ENCODE assay signal across 8 mouse cellular contexts in the genomic region with DNA sequence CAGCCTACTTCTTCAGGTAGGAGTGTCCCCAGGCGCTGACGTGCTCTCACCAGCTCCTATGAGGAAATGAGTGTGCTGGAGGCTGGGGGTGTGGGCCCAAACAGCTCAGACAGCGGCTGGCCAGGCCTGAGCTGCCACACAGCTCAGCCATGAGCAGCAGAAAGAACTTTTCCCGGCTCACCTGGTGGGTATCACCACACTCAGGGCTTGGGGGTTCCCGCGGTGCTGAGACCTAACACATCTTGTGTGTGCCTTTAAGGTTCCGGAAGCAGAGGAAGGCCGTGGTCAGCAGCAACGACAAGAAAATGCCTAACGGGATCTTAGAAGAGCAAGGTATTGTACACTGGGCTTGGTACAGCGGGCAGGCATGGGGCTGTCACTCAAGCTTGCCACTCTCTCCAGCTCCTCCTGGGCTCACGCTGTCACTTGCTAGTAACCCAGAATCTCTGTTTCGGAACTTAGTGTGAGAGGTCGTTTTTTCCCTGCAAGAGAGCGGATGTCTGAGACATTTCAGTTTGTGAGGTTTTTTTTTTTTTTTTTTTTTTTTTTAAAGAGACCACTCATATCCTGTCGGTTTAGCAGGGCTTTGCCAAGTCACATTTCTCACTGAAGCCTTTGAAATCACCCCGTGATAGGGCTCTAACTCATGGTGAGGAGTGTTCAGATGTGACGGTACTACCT.
A peak's percentile ranks its signal among the peaks of the same experiment; 100 is the strongest.
DNase-seq lines count a peak whose midpoint lies in the region; ATAC-seq and TF ChIP-seq lines count a peak whose summit lies in the region.

No protein-coding gene starts in this region.

- whole genome bisulfite sequencing in heart, adult 2 months: 30% methylated on average over 18 of the region's 18 CpGs
- WGBS in heart, embryonic 10.5 days: 63% methylated on average over 18 of the region's 18 CpGs
- 33% methylated on average over 18 of the region's 18 CpGs for WGBS in limb, embryonic 15.5 days
- WGBS in forebrain, embryonic 11.5 days: 76% methylated on average over 18 of the region's 18 CpGs
- WGBS in midbrain, embryonic 16.5 days: 66% methylated on average over 18 of the region's 18 CpGs

- H3K4me3 ChIP-seq in heart, adult 2 months: peak overlapping the region; percentile 51
- no peak overlapping the region for H3K4me3 ChIP-seq in heart, embryonic 10.5 days
- H3K4me3 ChIP-seq in limb, embryonic 15.5 days: peak overlapping the region; percentile 12
- H3K4me3 ChIP-seq in forebrain, embryonic 11.5 days (ENCODE audit: low read depth, low read length): no peak overlapping the region
- H3K4me3 ChIP-seq in midbrain, embryonic 16.5 days (ENCODE audit: low read depth, low read length): no peak overlapping the region

- TF ChIP-seq CTCF in heart, adult 2 months (IDR thresholded peaks at IDR 0.05): no peak

- TF ChIP-seq POLR2A in heart, adult 2 months (IDR thresholded peaks at IDR 0.05; ENCODE audit: insufficient read depth, low read depth, low read length): peak; percentile 51

- H3K36me3 ChIP-seq in heart, adult 2 months (ENCODE audit: control insufficient read depth, insufficient read depth, low read length): no peaks in the 10 kb centered on the region
- H3K36me3 ChIP-seq in heart, embryonic 10.5 days: no peaks in the 10 kb centered on the region
- no peaks in the 10 kb centered on the region for H3K36me3 ChIP-seq in limb, embryonic 15.5 days
- no peaks in the 10 kb centered on the region for H3K36me3 ChIP-seq in forebrain, embryonic 11.5 days (ENCODE audit: control insufficient read depth, insufficient read depth, low read length)
- H3K36me3 ChIP-seq in midbrain, embryonic 16.5 days (ENCODE audit: control insufficient read depth, insufficient read depth, low read length): no peaks in the 10 kb centered on the region

- peak overlapping the region; percentile 17 for H3K4me2 ChIP-seq in limb, embryonic 15.5 days
- no peak overlapping the region for H3K4me2 ChIP-seq in forebrain, embryonic 11.5 days (ENCODE audit: low read depth, low read length, severe bottlenecking)
- H3K4me2 ChIP-seq in midbrain, embryonic 16.5 days (ENCODE audit: low read length): no peak overlapping the region

- no peaks in the 10 kb centered on the region for H3K27me3 ChIP-seq in heart, adult 2 months (ENCODE audit: control insufficient read depth, insufficient read depth, low read length)
- peaks cover 13% of the 10 kb centered on the region; the same call in 1 of the 2 replicates for H3K27me3 ChIP-seq in heart, embryonic 10.5 days (ENCODE audit: insufficient read depth, poor library complexity, severe bottlenecking)
- no peaks in the 10 kb centered on the region for H3K27me3 ChIP-seq in limb, embryonic 15.5 days
- H3K27me3 ChIP-seq in forebrain, embryonic 11.5 days (ENCODE audit: control insufficient read depth, insufficient read depth, low read length): no peaks in the 10 kb centered on the region
- no peaks in the 10 kb centered on the region for H3K27me3 ChIP-seq in midbrain, embryonic 16.5 days (ENCODE audit: control insufficient read depth, insufficient read depth, low read depth, low read length)

- no peaks in the 10 kb centered on the region for H3K9me3 ChIP-seq in heart, embryonic 10.5 days
- no peaks in the 10 kb centered on the region for H3K9me3 ChIP-seq in limb, embryonic 15.5 days
- H3K9me3 ChIP-seq in forebrain, embryonic 11.5 days (ENCODE audit: control insufficient read depth, low read length): no peaks in the 10 kb centered on the region; the same call in 1 of the 2 replicates
- H3K9me3 ChIP-seq in midbrain, embryonic 16.5 days (replicated peaks; ENCODE audit: control insufficient read depth, low read length, poor library complexity, severe bottlenecking): no peaks in the 10 kb centered on the region

- H3K9ac ChIP-seq in heart, adult 2 months (ENCODE audit: low read depth, low read length): peak overlapping the region; percentile 58
- H3K9ac ChIP-seq in limb, embryonic 15.5 days: no peak overlapping the region
- H3K9ac ChIP-seq in forebrain, embryonic 11.5 days (ENCODE audit: low read length): no peak overlapping the region
- H3K9ac ChIP-seq in midbrain, embryonic 16.5 days (ENCODE audit: low read depth, low read length): no peak overlapping the region

- DNase-seq in heart, adult 2 months: peak; percentile 65 to 68
- DNase-seq in heart, embryonic 10.5 days (ENCODE audit: low spot score): no peak
- peak; percentile 54 for DNase-seq in fibroblast of lung, adult 2 months (ENCODE audit: low read depth)
- no peak for DNase-seq in forebrain, embryonic 11.5 days (ENCODE audit: low spot score)
- no peak for DNase-seq in gastrocnemius, postnatal 10 days

- peaks cover 10% of the 10 kb centered on the region for H3K4me1 ChIP-seq in heart, adult 2 months (ENCODE audit: control insufficient read depth, insufficient read depth, low read length)
- no peaks in the 10 kb centered on the region for H3K4me1 ChIP-seq in heart, embryonic 10.5 days
- peaks cover 12% of the 10 kb centered on the region for H3K4me1 ChIP-seq in limb, embryonic 15.5 days
- no peaks in the 10 kb centered on the region for H3K4me1 ChIP-seq in forebrain, embryonic 11.5 days (replicated peaks; ENCODE audit: control insufficient read depth, insufficient read depth, low read length)
- no peaks in the 10 kb centered on the region for H3K4me1 ChIP-seq in midbrain, embryonic 16.5 days (ENCODE audit: control insufficient read depth, insufficient read depth, low read length)

- ATAC-seq in limb, embryonic 15.5 days (ENCODE audit: insufficient number of reproducible peaks, low FRiP score, low TSS enrichment, low read depth): no peak
- ATAC-seq in neutrophil, adult 5-6 weeks (ENCODE audit: extremely low read depth, insufficient number of reproducible peaks, low FRiP score, poor library complexity, severe bottlenecking): peak; percentile 63
- no peak for ATAC-seq in forebrain, embryonic 11.5 days (replicated peaks; ENCODE audit: low FRiP score)
- no peak for ATAC-seq in midbrain, embryonic 16.5 days

- H3K79me2 ChIP-seq in heart, adult 2 months (replicated peaks; ENCODE audit: control insufficient read depth, insufficient read depth, low read length): no peaks in the 10 kb centered on the region

- H3K27ac ChIP-seq in heart, adult 2 months: peak overlapping the region; percentile 70
- H3K27ac ChIP-seq in heart, embryonic 10.5 days: no peak overlapping the region
- H3K27ac ChIP-seq in limb, embryonic 15.5 days: 0 out of 2 replicates have a peak overlapping the region, but pooled peaks have one; percentile 3
- no peak overlapping the region for H3K27ac ChIP-seq in forebrain, embryonic 11.5 days (ENCODE audit: low read depth, low read length)
- no peak overlapping the region for H3K27ac ChIP-seq in midbrain, embryonic 16.5 days (ENCODE audit: low read length)

- intact Hi-C loops in heart, adult 2 months (cut with DNase I): no loop called here

- no peak for TF ChIP-seq EP300 in heart, adult 2 months (IDR thresholded peaks at IDR 0.05; ENCODE audit: insufficient read depth, low read depth, low read length)

Comparison
In these comparisons a context has a peak if more than half of its experiments do, and no peak if none do; other contexts are left out.
1. DNase-seq: peak in heart, adult 2 months (2 of 2) and fibroblast of lung, adult 2 months (single experiment); none in heart, embryonic 10.5 days (single experiment), forebrain, embryonic 11.5 days (single experiment) and gastrocnemius, postnatal 10 days (single experiment).
2. H3K27ac ChIP-seq: peak in heart, adult 2 months (single experiment) and limb, embryonic 15.5 days (single experiment); none in heart, embryonic 10.5 days (single experiment), forebrain, embryonic 11.5 days (single experiment) and midbrain, embryonic 16.5 days (single experiment).
3. H3K4me3 ChIP-seq: peak in heart, adult 2 months (single experiment) and limb, embryonic 15.5 days (single experiment); none in heart, embryonic 10.5 days (single experiment), forebrain, embryonic 11.5 days (single experiment) and midbrain, embryonic 16.5 days (single experiment).